Mouse (Mus musculus) activated CD4-positive, CD25-positive, alpha-beta regulatory T cell, adult 4 months (primary cell): ENCODE results near the gene Ahnak. TPM values are rescaled to one million over a fixed set of nuclear protein-coding genes. Genes with fewer than 3 reads are reported as not detected.
"Not testable (repeated sequence)": the region's sequence is repeated elsewhere in the genome, so short reads cannot be mapped to it uniquely, and the experiment has no call there.

Source experiments
- ATAC-seq: one replicate; pipeline ENCODE4 v1.8.0; 2017
- polyA plus RNA-seq, 2 experiments: library from polyadenylated mRNA; unstranded; fragments of 100-300 nt; shearing (Covaris generic); gene quantifications; one replicate each; pipeline ENCODE4 v1.2.1; 2017

Ahnak gene
- polyA plus RNA-seq, 2 experiments from 2014 or later = 47.2 to 60.1 TPM

GRCm38 (mm10) chr19:8994813-8995607, 5.9 kb downstream of the Ahnak start:
- no peak for ATAC-seq

GRCm38 (mm10) chr19:8996601-8997000, 7.5 kb downstream of the Ahnak start:
- ATAC-seq = no peak

- ATAC-seq = peak; percentile 91
These were observed 8.5 kb downstream of the Ahnak start for GRCm38 (mm10) chr19:8997546-8997945.

- ATAC-seq = peak; percentile 10
These were observed 9.5 kb downstream of the Ahnak start for GRCm38 (mm10) chr19:8998546-8998945.

GRCm38 (mm10) chr19:8999223-8999622, 10.1 kb downstream of the Ahnak start:
- no peak for ATAC-seq

- not testable (repeated sequence) for ATAC-seq
These were observed 17.8 kb downstream of the Ahnak start for GRCm38 (mm10) chr19:9006915-9007314.

- no peak for ATAC-seq
These were observed 30.2 kb downstream of the Ahnak start for GRCm38 (mm10) chr19:9019298-9019697.

- no peak for ATAC-seq
These were observed 34.1 kb downstream of the Ahnak start for GRCm38 (mm10) chr19:9023021-9023778.

GRCm38 (mm10) chr19:9025562-9026257, 36.6 kb downstream of the Ahnak start:
- no peak for ATAC-seq

GRCm38 (mm10) chr19:9026634-9027033, 37.5 kb downstream of the Ahnak start:
- no peak for ATAC-seq

GRCm38 (mm10) chr19:9027795-9028194, 38.7 kb downstream of the Ahnak start:
- ATAC-seq = no peak

GRCm38 (mm10) chr19:9028375-9028774, 39.3 kb downstream of the Ahnak start:
- no peak for ATAC-seq

- no peak for ATAC-seq
These were observed 40.7 kb downstream of the Ahnak start for GRCm38 (mm10) chr19:9029640-9030262.

GRCm38 (mm10) chr19:9032502-9033129, 43.5 kb downstream of the Ahnak start:
- no peak for ATAC-seq

- ATAC-seq = no peak
These were observed 44.6 kb downstream of the Ahnak start for GRCm38 (mm10) chr19:9033412-9034340.

GRCm38 (mm10) chr19:9034480-9034879, 45.4 kb downstream of the Ahnak start:
- ATAC-seq = no peak

GRCm38 (mm10) chr19:9035101-9035500, 46.0 kb downstream of the Ahnak start:
- no peak for ATAC-seq

- ATAC-seq = peak; percentile 86
These were observed 49.1 kb downstream of the Ahnak start for GRCm38 (mm10) chr19:9038136-9038535.

- ATAC-seq = no peak
These were observed 50.2 kb downstream of the Ahnak start for GRCm38 (mm10) chr19:9039266-9039665.

GRCm38 (mm10) chr19:9039928-9040327, 50.8 kb downstream of the Ahnak start:
- ATAC-seq = no peak

GRCm38 (mm10) chr19:9040649-9041048, 51.6 kb downstream of the Ahnak start:
- no peak for ATAC-seq
